Comparison of ENCODE assay signal across 11 mouse cellular contexts in the genomic region with DNA sequence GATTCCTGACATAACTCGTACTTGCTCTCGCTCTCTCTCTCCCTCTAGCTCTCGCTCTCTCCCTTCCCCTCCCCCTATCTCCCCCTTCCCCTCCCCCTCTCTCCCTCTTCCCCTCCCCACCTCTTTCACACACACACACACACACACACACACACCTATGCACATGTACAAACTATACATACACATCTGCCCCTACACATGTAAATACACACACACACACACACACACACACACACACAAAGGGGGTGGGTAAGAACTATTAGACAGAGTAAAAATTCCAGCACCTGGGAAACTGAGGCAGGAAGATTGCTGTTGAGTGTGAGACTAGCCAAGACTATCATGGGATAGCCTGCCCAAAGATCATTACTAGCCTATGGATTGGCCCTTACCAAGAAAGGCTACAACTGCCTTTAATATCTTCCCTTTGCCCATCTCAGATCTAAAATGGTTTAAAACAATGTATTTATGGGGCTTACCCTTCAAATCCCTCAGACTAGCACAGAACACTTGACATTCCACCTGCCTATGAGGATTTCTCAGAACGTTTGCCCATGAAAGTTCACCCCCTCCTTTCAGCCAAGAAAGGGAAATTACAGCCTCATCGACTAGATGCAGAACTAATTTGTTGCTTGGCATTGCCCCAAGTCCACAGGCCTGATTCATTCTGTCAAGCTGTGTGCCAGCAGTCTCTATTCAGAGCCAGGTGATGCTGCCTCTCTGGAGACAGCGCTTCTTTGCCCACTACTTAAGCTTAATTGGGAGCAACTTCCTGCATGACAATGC.
A peak's percentile ranks its signal among the peaks of the same experiment; 100 is the strongest.
DNase-seq lines count a peak whose midpoint lies in the region; ATAC-seq lines count a peak whose summit lies in the region.
"Had no signal": no experiment of that assay in that cellular context is flagged by ENCODE, and none has a peak within 500 bp of the region (broad histone marks: within the 10 kb centered on the region; RNA-seq: fewer than 3 reads in every experiment).

No protein-coding gene starts in this region.

- no peak overlapping the region for H3K9ac ChIP-seq in forebrain, embryonic 13.5 days
- H3K9ac ChIP-seq in forebrain, embryonic 11.5 days (ENCODE audit: low read length), result no peak overlapping the region
- H3K9ac ChIP-seq in hindbrain, embryonic 15.5 days, result no peak overlapping the region
- no peak overlapping the region for H3K9ac ChIP-seq in neural tube, embryonic 14.5 days (replicated peaks; ENCODE audit: low read depth, low read length)
- H3K9ac ChIP-seq: liver, embryonic 15.5 days; stomach, embryonic 15.5 days had no signal

- ATAC-seq in forebrain, embryonic 13.5 days, result peak; percentile 91
- no peak for ATAC-seq in forebrain, embryonic 11.5 days (replicated peaks; ENCODE audit: low FRiP score)
- ATAC-seq in hindbrain, embryonic 15.5 days (ENCODE audit: low FRiP score, low read depth), result peak; percentile 82
- ATAC-seq in neural tube, embryonic 14.5 days (ENCODE audit: low read depth), result peak; percentile 79; the same call in 1 of the 2 replicates

- H3K27ac ChIP-seq in forebrain, embryonic 13.5 days, result no peak overlapping the region; the same call in 1 of the 2 replicates
- H3K27ac ChIP-seq in forebrain, embryonic 11.5 days (ENCODE audit: low read depth, low read length), result no peak overlapping the region
- H3K27ac ChIP-seq in hindbrain, embryonic 15.5 days (replicated peaks), result no peak overlapping the region
- no peak overlapping the region for H3K27ac ChIP-seq in neural tube, embryonic 14.5 days (ENCODE audit: low read depth, low read length)
- H3K27ac ChIP-seq: heart, adult 2 months; liver, embryonic 15.5 days; stomach, embryonic 15.5 days had no signal

- intact Hi-C loops in heart, postnatal 25 days (cut with DNase I), result no loop called here

- WGBS in forebrain, embryonic 13.5 days, result 51% methylated on average over 6 of the region's 6 CpGs
- WGBS in forebrain, embryonic 11.5 days, result 82% methylated on average over 6 of the region's 6 CpGs
- 60% methylated on average over 6 of the region's 6 CpGs for WGBS in hindbrain, embryonic 15.5 days
- WGBS in neural tube, embryonic 14.5 days, result 59% methylated on average over 6 of the region's 6 CpGs

- no peaks in the 10 kb centered on the region for H3K27me3 ChIP-seq in forebrain, embryonic 13.5 days
- no peaks in the 10 kb centered on the region for H3K27me3 ChIP-seq in forebrain, embryonic 11.5 days (ENCODE audit: control insufficient read depth, insufficient read depth, low read length)
- no peaks in the 10 kb centered on the region for H3K27me3 ChIP-seq in hindbrain, embryonic 15.5 days
- no peaks in the 10 kb centered on the region for H3K27me3 ChIP-seq in neural tube, embryonic 14.5 days (ENCODE audit: control insufficient read depth, insufficient read depth, low read length)
- H3K27me3 ChIP-seq: liver, embryonic 15.5 days; stomach, embryonic 15.5 days had no signal

- no peak for DNase-seq in forebrain, embryonic 11.5 days (ENCODE audit: low spot score)
- DNase-seq in cerebellum, adult 11 months, result peak; percentile 22
- DNase-seq in ovary, postnatal 36 days (ENCODE audit: low spot score), result no peak
- no peak for DNase-seq in heart, postnatal 25 days (ENCODE audit: low spot score)
- DNase-seq in thymus, postnatal 0 days (ENCODE audit: low spot score), result no peak
- DNase-seq: heart, adult 2 months had no signal

- no peaks in the 10 kb centered on the region for H3K9me3 ChIP-seq in forebrain, embryonic 13.5 days (replicated peaks)
- no peaks in the 10 kb centered on the region for H3K9me3 ChIP-seq in forebrain, embryonic 11.5 days (ENCODE audit: control insufficient read depth, low read length)
- no peaks in the 10 kb centered on the region for H3K9me3 ChIP-seq in hindbrain, embryonic 15.5 days
- no peaks in the 10 kb centered on the region for H3K9me3 ChIP-seq in neural tube, embryonic 14.5 days (ENCODE audit: control insufficient read depth, low read length)
- H3K9me3 ChIP-seq: liver, embryonic 15.5 days; stomach, embryonic 15.5 days had no signal

- H3K36me3 ChIP-seq in forebrain, embryonic 13.5 days (ENCODE audit: poor library complexity, severe bottlenecking), result no peaks in the 10 kb centered on the region
- H3K36me3 ChIP-seq in forebrain, embryonic 11.5 days (ENCODE audit: control insufficient read depth, insufficient read depth, low read length), result no peaks in the 10 kb centered on the region
- H3K36me3 ChIP-seq in hindbrain, embryonic 15.5 days, result no peaks in the 10 kb centered on the region
- no peaks in the 10 kb centered on the region for H3K36me3 ChIP-seq in neural tube, embryonic 14.5 days (ENCODE audit: control insufficient read depth, insufficient read depth, low read length)
- H3K36me3 ChIP-seq: liver, embryonic 15.5 days; stomach, embryonic 15.5 days had no signal

- 0 out of 2 replicates have a peak overlapping the region, but pooled peaks have one; percentile 24 for H3K4me2 ChIP-seq in forebrain, embryonic 13.5 days
- no peak overlapping the region for H3K4me2 ChIP-seq in forebrain, embryonic 11.5 days (ENCODE audit: low read depth, low read length, severe bottlenecking)
- no peak overlapping the region for H3K4me2 ChIP-seq in hindbrain, embryonic 15.5 days
- no peak overlapping the region for H3K4me2 ChIP-seq in neural tube, embryonic 14.5 days (ENCODE audit: low read depth, low read length)
- H3K4me2 ChIP-seq: liver, embryonic 15.5 days; stomach, embryonic 15.5 days had no signal

- H3K4me3 ChIP-seq in forebrain, embryonic 13.5 days, result no peak overlapping the region
- no peak overlapping the region for H3K4me3 ChIP-seq in forebrain, embryonic 11.5 days (ENCODE audit: low read depth, low read length)
- H3K4me3 ChIP-seq in hindbrain, embryonic 15.5 days, result no peak overlapping the region
- no peak overlapping the region for H3K4me3 ChIP-seq in neural tube, embryonic 14.5 days (ENCODE audit: low read depth, low read length)
- H3K4me3 ChIP-seq: heart, adult 2 months; liver, embryonic 15.5 days; stomach, embryonic 15.5 days had no signal

- H3K4me1 ChIP-seq in forebrain, embryonic 13.5 days, result peaks cover 22% of the 10 kb centered on the region
- no peaks in the 10 kb centered on the region for H3K4me1 ChIP-seq in forebrain, embryonic 11.5 days (replicated peaks; ENCODE audit: control insufficient read depth, insufficient read depth, low read length)
- H3K4me1 ChIP-seq in hindbrain, embryonic 15.5 days (replicated peaks), result peaks cover 7% of the 10 kb centered on the region
- H3K4me1 ChIP-seq in neural tube, embryonic 14.5 days (ENCODE audit: control insufficient read depth, insufficient read depth, low read length), result 0 out of 2 replicates have a peak, but pooled peaks cover 5% of the 10 kb centered on the region
- H3K4me1 ChIP-seq: liver, embryonic 15.5 days; stomach, embryonic 15.5 days had no signal
